Mouse (Mus musculus) small intestine, adult 2 months (tissue): Measurements from ENCODE around the gene St5. TPM values are rescaled to one million over a fixed set of nuclear protein-coding genes. Genes with fewer than 3 reads are reported as not detected.

Source experiments
- H3K27ac ChIP-seq: fragments of 200-500 bp; 2 replicates; pipeline ENCODE4 v1.5.1; 2012; ENCODE audit warnings: low read depth, low read length, control low read depth, inconsistent platforms; ENCODE audit not compliant: insufficient read depth
- H3K27me3 ChIP-seq: fragments of 200-500 bp; 2 replicates; pipeline ENCODE4 v1.6.1; 2012; ENCODE audit warnings: mild to moderate bottlenecking, moderate library complexity, low read length, inconsistent platforms; ENCODE audit not compliant: control insufficient read depth, insufficient read depth
- H3K36me3 ChIP-seq: fragments of 200-500 bp; 2 replicates; pipeline ENCODE4 v1.6.1; 2012; ENCODE audit warnings: mild to moderate bottlenecking, low read length, control low read depth, inconsistent platforms; ENCODE audit not compliant: control insufficient read depth, insufficient read depth
- H3K4me1 ChIP-seq: fragments of 200-500 bp; 2 replicates; pipeline ENCODE4 v1.6.1; 2012; ENCODE audit warnings: low read length, inconsistent platforms, mixed read lengths; ENCODE audit not compliant: control insufficient read depth, insufficient read depth, insufficient read length
- H3K4me3 ChIP-seq: fragments of 200-500 bp; 2 replicates; pipeline ENCODE4 v1.5.1; 2012; ENCODE audit warnings: low read depth, mild to moderate bottlenecking, control low read depth, inconsistent platforms, low read length, moderate library complexity
- CTCF ChIP-seq: fragments of 200-500 bp; IDR thresholded peaks from 2 replicates; pipeline ENCODE4 v1.5.1; 2012; ENCODE audit warnings: low read depth, mild to moderate bottlenecking, control low read depth, inconsistent platforms, low read length, moderate library complexity, mixed read lengths; ENCODE audit not compliant: insufficient replicate concordance, insufficient read length; ENCODE audit errors: extremely low read depth
- POLR2A ChIP-seq: fragments of 200-500 bp; IDR thresholded peaks from 2 replicates; pipeline ENCODE4 v1.6.1; 2012; ENCODE audit warnings: low read depth, mild to moderate bottlenecking, control low read depth, inconsistent platforms, low read length, moderate library complexity
- WGBS: fragments of 180-500 bp; shearing (Covaris S2); methylation state at CpG from one replicate; pipeline ENCODE4 v1.1.7; 2018; 5-methylcytosine and 5-hydroxymethylcytosine counted together
- polyA plus RNA-seq: library from polyadenylated mRNA; depleted of rRNA; stranded (reverse); fragments of >200 nt; gene quantifications from 2 replicates; pipeline ENCODE4 v1.2.3, GENCODE M21; 2012

Gene St5
- polyA plus RNA-seq, 1 experiment, result 37.7 TPM

DNA sequence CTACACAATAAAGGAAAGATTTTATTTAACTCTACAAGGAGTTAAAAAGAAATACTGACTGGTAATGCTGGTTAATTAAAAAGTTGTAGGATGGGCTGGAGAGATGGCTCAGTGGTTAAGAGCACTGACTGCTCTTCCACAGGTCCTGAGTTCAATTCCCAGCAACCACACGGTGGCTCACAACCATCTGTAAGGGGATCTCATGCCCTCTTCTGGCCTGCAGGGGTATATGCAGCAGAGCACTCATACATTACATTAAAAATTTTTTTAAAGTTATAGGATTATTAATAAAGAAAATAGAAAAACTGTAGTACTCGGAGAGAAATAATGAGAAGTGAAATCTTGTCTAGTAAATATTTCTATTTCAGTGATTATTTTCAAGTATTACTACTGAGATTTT lies 23.1 kb downstream of the St5 start:
- H3K4me3 ChIP-seq, result no peak overlapping the region
- 86% methylated on average over 2 of the region's 2 CpGs for WGBS
- H3K27me3 ChIP-seq, result no peaks in the 10 kb centered on the region
- TF ChIP-seq POLR2A (no peak), CTCF (no peak)
- H3K4me1 ChIP-seq, result no peaks in the 10 kb centered on the region
- H3K27ac ChIP-seq, result no peak overlapping the region
- H3K36me3 ChIP-seq, result no peaks in the 10 kb centered on the region

DNA sequence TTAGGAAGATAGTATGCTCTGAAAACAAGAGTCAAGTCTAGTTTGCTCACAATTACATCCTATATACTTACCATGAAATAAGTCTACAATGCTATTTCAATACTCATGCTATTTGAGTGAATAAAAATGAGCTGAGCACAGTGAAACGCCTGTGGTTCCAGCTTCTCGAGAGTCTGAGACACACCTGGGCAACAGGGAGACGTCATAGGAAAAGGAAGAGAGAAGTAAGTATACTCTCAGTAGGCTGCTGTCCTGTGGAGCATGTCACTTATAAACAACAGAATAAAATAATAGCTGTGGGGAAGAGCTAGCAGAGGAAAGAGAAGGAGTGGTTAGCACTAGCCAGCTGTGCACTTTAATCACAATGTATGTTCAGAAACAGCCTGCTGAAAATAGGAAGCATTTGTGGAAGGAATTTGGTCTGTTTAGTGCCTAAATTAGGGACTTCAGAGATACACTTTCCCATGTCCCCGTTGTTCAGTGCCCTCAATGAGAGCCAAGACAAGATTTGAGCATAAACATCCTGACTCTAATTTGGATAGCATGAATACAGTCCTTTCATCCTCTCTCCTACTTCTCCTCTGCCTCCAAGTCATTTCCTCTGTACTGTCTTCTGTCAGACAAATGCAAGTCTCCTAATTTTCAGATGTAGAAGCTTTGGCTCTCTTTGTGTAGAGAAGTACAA lies 28.3 kb downstream of the St5 start:
- no peaks in the 10 kb centered on the region; the same call in 1 of the 2 replicates for H3K27me3 ChIP-seq
- no peak overlapping the region for H3K27ac ChIP-seq
- no peaks in the 10 kb centered on the region for H3K36me3 ChIP-seq
- 64% methylated on average over 4 of the region's 4 CpGs for WGBS
- no peak overlapping the region for H3K4me3 ChIP-seq
- TF ChIP-seq CTCF (no peak), POLR2A (no peak)
- no peaks in the 10 kb centered on the region for H3K4me1 ChIP-seq

DNA sequence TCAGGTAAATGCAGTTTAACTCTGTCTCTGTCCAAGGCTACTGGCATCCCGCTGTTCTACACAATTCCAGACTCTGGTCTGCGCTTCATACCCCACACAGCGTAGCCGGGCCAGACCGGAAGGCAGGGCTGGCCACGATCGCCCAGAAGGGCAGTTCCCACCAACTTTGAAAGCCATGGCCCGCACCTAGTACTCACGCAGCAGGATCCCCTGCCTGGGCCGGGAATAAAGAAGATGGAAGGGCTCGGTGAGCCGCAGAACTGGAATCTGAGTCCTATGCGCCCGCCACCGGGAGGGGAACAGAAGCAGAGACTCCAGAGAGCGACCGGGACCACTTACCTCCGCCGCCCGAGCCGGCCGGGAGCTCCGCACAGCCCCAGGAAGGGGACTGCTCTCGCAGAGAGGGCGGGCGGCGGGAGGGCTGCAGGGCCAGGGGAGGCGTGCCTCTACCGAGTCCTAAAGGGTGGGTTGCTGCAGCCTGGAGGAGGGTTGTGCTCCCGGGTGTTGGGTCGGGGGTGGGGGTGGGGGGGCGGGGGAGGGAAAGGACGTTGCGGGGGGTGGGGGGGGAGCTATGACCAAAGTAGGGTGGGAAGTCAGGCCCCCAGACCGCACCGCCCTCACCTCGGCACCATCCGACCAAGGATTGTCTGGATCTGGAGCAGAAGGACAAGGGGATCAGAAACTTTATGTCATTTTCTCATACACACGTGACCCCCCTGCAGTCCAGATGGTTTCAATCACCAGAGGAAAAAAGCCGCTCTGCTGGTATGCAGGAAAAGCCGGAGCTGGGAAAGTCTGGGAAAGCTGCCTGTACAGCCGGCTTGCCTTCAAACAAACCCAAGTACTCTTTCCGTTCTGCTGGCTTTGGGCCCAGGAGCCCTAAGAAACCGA lies 31.6 kb downstream of the St5 start:
- H3K36me3 ChIP-seq, result no peaks in the 10 kb centered on the region
- 1% methylated on average over 41 of the region's 44 CpGs for WGBS
- H3K4me1 ChIP-seq, result no peaks in the 10 kb centered on the region
- no peaks in the 10 kb centered on the region; the same call in 1 of the 2 replicates for H3K27me3 ChIP-seq
- H3K27ac ChIP-seq, result peak overlapping the region; percentile 42
- peak overlapping the region; percentile 66 for H3K4me3 ChIP-seq
- no peak; the same call in 1 of the 2 replicates for TF ChIP-seq POLR2A
- TF ChIP-seq CTCF, result no peak

DNA sequence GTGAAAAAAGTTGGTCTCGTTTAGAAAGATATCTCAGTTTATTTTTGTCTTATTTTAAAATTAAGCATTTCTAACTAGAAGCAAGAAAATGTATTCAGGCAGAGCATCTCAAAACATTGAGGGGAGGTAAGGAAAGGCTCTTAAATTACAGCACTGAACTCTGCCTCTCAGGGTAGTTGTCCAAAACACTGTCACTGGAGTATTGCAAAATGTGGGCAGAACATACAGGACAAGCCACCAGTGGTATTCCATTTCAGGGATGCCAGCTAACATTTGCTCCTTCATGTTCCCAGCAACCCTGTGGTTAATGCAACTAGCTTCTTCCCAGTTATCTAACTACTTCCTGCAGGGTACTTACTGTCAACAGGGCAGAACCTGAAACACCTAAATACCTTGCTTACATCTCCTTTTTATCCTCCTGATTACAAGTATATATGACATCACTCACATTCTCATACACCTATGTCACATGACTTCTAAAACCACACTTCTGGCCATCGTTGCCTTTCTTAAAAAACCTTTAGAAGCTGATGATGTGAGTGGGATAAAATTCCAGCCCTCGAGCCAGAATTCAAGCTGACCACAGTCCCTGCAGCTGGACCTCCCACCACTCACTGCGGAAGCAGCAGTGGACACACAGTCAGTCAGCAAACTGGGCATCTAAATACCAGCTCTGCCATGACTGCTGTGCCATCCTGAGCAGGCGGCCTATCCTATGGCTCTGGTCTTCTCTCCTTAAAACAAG lies 33.8 kb downstream of the St5 start:
- peak overlapping the region; percentile 15; the same call in 1 of the 2 replicates for H3K4me3 ChIP-seq
- no peaks in the 10 kb centered on the region for H3K36me3 ChIP-seq
- H3K4me1 ChIP-seq, result no peaks in the 10 kb centered on the region
- H3K27me3 ChIP-seq, result no peaks in the 10 kb centered on the region; the same call in 1 of the 2 replicates
- TF ChIP-seq CTCF, result no peak
- no peak for TF ChIP-seq POLR2A
- no peak overlapping the region; the same call in 1 of the 2 replicates for H3K27ac ChIP-seq
- WGBS, result 76% methylated on average over 5 of the region's 5 CpGs

DNA sequence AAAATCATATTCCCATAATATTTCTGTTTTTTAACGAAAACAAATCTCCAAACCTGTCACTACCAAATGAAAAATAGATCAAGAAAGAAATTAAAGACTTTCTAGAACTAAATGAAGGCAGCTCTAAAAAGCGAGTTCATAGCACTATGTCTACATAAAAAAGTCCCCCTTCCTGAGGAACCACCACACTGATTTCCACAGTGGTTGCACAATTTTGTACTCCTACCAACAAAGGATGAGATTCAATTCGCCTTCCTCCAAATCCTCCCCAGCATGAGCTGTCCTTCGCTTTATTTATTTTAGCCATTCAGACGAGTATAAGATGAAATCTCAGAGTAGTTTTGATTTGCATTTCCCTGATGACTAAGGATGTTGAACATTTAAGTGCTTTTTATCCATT lies 36.7 kb downstream of the St5 start:
- no peaks in the 10 kb centered on the region for H3K4me1 ChIP-seq
- H3K4me3 ChIP-seq, result no peak overlapping the region
- 73% methylated on average over 5 of the region's 5 CpGs for WGBS
- no peak overlapping the region for H3K27ac ChIP-seq
- TF ChIP-seq POLR2A (no peak), CTCF (no peak)
- no peaks in the 10 kb centered on the region for H3K36me3 ChIP-seq
- no peaks in the 10 kb centered on the region for H3K27me3 ChIP-seq

DNA sequence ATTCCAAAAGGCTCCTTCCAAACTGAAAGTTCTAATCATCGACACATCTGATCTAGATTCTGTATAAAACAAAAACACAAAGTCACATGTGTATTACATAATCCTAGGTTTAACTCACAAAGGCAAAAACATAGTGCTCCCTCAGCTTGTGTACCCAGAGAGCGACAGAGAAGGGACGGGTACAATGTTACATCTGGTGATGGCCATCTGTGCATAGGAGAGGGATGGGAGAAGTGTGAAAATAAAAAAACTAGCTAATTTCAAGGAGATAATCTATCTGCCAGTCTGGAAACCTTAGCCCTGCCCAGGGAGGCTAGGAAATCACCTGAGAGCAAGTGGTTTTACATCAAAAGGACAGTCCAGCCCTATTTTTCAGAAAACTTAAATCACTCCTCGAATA lies 40.8 kb downstream of the St5 start:
- Histone ChIP-seq H3K4me3 (no peak overlapping the region), H3K36me3 (no peaks in the 10 kb centered on the region), H3K4me1 (no peaks in the 10 kb centered on the region), H3K27ac (no peak overlapping the region), H3K27me3 (no peaks in the 10 kb centered on the region)
- 76% methylated on average over 4 of the region's 4 CpGs for WGBS
- TF ChIP-seq POLR2A (no peak), CTCF (no peak)

DNA sequence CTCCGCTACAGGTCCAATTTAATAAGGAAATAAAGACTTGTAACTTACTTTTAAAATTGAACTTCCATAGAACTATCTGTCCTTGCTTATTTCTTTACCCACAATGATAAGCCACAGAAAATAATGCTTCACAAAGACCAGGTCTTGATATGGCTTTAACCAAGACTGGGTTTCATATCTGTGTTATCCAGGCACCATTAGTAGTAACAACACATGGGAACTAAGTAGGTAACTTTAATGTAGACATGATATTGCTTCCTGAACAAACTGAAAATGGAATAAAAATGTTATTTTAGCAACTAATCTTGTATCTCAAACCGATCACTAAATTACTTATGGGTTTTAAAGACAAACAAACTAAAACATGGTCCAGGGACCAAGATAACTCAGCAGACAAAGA lies 44.1 kb downstream of the St5 start:
- no peak overlapping the region for H3K4me3 ChIP-seq
- H3K36me3 ChIP-seq, result no peaks in the 10 kb centered on the region
- H3K4me1 ChIP-seq, result no peaks in the 10 kb centered on the region
- no peaks in the 10 kb centered on the region for H3K27me3 ChIP-seq
- no peak overlapping the region for H3K27ac ChIP-seq
- no peak for TF ChIP-seq POLR2A
- TF ChIP-seq CTCF, result no peak
- WGBS, result 92% methylated on average over 2 of the region's 2 CpGs
